Mouse (Mus musculus): ENCODE measurements at regions not wholly inside any gene's neighbourhood (a gene's known extent, or its start where the extent isn't known, plus 50 kb on each side); places are given as distances from the start of the nearest gene placed in this dataset.

DNA sequence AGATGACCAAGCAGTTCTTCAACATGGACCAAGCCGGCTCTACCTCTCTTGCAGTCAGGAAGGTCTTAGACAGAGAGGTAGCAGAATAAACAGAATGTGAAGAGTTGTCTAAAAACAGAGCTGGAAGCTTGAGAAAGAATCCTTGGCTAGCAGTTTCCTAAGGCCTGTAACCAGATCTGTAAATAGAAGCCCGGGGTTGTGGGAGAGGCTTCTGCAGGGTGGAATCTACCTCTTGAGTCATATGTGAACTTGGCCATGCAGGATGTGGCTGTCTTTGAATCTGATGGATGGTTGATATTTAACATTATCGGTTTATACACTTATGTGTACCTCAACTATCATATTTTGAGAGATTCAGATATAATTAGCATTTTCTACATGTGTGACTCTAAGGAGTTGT, 99.4 kb downstream of the Trib2 start:
- TF ChIP-seq POLR2A (IDR thresholded peaks at IDR 0.05; ENCODE audit: borderline replicate concordance, control insufficient read depth, low read depth, low read length) (no peak), CTCF (IDR thresholded peaks at IDR 0.05; ENCODE audit: control insufficient read depth, insufficient read depth, low read length) (no peak)
